Mouse (Mus musculus): Measurements from ENCODE around the gene Taar9.
"Not testable (repeated sequence)": the region's sequence is repeated elsewhere in the genome, so short reads cannot be mapped to it uniquely, and the experiment has no call there.

Taar9 gene

GRCm38 (mm10) chr10:24074751-24075150 lies 34.6 kb downstream of the Taar9 start:
- not testable (repeated sequence) for DNase-seq

DNA sequence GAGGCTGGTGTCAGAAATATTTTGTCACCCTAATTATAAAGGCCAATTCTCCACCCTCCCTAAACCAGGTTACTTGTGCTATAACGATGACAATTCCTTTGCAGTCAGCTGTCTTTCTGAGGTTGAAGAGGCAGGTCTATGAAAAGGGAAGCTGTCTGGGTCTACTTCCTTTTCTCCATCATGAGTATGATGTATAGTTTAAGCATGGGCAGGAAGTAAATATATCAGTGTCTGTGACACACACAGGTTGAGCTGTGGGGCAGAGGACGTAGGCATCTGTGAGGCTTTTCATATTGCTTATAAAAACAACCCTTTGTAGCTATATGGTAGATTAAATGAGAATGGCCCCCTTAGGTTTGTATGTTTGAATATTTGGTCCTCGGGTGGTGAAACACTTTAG lies 50.3 kb downstream of the Taar9 start:
- DNase-seq = no peak

All from kidney, postnatal 4 days (tissue).